Mouse (Mus musculus): Measurements from ENCODE around the gene Srd5a1. TPM values are rescaled to one million over a fixed set of nuclear protein-coding genes. Genes with fewer than 3 reads are reported as not detected.

Gene Srd5a1
- polyA plus RNA-seq (2012; rRNA removed) = 3.3 and 5.4 TPM in 2 replicates

DNA sequence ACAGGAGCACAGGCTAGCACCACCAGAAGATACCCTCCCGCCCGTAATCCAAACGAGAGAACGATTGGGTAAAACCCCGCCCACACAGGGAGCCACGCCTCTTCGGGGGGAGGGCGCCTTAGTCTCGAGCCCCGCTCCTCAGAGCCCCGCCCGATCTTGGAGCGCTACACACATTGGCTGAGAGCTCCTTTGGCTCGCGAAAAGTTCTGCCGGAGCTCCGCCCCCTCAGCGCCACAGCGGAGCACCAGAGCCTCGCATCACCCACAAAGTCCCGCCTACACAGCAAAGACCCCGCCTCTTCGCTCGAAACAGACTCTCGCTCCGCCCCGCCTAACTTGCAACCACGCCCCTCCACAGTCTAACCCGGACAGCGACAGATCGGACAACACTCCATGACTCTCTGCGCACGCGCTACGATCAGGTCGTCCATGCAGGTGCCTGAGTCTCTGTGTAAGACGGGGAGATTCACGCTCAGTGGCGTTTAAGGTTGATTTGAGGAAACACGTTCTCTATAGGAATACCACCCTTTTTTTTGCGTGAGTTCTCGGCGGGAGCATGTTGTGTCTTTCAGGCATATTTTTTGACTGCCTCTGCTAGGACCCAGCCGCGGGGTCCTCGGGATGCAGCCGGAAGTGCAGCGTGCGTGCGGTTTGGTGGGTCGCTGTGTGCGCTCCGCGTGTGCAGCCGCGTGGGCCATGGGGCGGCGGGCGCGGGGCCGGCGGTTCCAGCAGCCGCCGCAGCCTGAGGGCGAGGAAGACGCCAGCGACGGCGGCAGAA is at the start of gene Srd5a1:
Srd5a1 (minus strand) TSS at position 45 of the 777 bp plus-strand sequence.

DNA sequence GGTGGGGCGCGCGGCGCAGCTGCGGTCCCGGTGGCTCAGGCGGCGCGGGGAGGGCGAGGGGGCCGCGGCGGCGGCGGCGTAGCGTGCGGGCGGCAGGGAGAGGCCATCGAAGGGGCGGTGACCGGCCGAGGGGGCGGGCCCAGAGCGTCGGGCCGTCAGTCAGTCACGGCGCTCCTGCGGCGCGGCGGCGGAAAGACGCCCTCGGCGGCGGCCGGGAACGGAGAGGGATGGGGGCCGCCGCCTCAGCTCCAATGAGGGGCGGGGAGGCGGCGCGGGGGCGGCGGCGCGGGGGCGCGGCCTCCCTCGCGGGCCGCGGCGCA is 76.9 kb downstream of the Srd5a1 start, which contains the start of gene Tent4a:
Tent4a (minus strand) TSS at position 284 of the 320 bp plus-strand sequence.

DNA sequence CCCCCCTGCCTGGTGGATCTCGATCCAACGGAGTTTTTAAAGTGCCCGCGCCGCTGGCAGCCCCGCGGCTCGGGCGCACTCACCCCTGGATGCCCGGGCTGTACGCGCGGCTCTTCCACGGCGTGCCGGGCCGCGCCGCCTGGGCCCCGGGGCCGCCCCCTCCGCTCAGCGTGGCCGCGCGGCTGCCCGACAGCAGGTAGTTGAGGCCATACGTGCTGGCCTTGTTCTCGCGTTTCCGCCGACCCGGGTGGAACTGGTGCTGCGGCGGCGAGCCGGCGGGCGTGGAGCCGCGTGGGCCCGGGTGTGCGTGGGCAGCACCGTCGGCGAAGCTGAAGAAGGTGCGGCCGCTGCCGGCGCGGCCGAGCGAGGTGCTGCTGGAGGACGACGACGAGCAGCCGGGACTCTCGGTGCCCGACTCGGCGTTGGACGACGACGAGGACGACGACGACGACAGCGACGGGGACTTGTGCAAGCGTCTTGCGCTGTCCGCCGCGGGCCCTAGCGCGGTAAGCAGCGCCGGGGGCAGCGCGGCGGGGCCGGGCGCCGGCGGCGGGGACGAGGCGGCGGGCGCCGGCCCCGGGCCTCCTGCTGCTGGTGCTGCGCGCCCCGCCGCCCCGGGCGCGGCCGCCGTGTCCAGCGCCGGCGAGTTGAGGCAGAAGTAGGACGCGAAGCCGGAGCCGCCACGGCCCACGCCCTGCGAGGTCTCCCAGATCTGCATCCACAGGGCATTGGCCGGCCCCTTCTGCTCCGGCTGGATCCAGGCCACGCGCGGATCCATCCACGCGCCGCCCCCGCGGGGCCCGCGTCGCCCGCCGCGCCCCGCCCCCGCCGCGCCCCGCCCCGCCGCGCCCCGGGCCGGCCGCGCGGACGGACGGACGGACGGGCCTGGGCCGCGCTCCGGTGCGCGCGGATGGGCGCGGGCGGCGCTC is 77.6 kb downstream of the Srd5a1 start, which contains the start of gene Nsun2:
Nsun2 (plus strand) TSS at position 342 of the 929 bp plus-strand sequence.

Other genes starting within 250 kb of the Srd5a1 start
- 44.1 and 44.4 TPM in 2 replicates for gene Nsun2, start 77.7 kb downstream of the Srd5a1 start, polyA plus RNA-seq (2012; rRNA removed)
- gene Tent4a, start 76.8 kb downstream of the Srd5a1 start, polyA plus RNA-seq (2012; rRNA removed) = 5.5 and 6.2 TPM in 2 replicates
- gene Ube2ql1, start 128.4 kb upstream of the Srd5a1 start, polyA plus RNA-seq (2012; rRNA removed) = 0.13 and 0.19 TPM in 2 replicates
- gene Med10, start 191.0 kb upstream of the Srd5a1 start, polyA plus RNA-seq (2012; rRNA removed) = 20.3 and 20.4 TPM in 2 replicates

Measured in liver, embryonic 18 days (tissue).